Mouse (Mus musculus) layer of hippocampus, postnatal 36 days (tissue): ENCODE data around the gene Rreb1. TPM values are rescaled to one million over a fixed set of nuclear protein-coding genes. Genes with fewer than 3 reads are reported as not detected.

Experiments used
- DNase-seq, 2 experiments: peaks; one replicate each; pipeline ENCODE4 v3.0.0; 2022
- total RNA-seq, 2 experiments: library from RNA; stranded (reverse); gene quantifications; 2 replicates each; pipeline ENCODE4 v1.2.3; 2021

Gene Rreb1
- total RNA-seq, 2 experiments from 2014 or later = 63.5 to 79.8 TPM

DNA sequence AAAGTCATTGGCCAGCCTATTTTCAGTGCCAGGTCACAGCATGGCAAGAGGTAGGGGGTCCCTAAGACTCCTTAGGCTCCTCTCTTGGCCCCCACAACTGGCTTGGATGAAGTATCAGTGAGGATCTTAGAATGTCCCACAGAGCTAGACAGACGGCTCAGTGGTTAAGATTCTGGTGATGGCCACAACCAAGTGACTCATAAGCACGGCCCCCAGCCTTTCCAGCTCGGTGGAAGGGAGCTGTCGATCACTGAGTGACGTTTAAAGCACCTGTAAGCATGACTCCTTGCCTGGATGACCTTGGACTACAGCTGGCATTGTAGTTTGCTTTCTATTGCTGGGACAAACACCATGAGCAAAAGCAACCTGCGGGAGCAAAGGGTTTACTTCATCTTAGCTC, 174.8 kb downstream of the Rreb1 start:
- no peak for DNase-seq

DNA sequence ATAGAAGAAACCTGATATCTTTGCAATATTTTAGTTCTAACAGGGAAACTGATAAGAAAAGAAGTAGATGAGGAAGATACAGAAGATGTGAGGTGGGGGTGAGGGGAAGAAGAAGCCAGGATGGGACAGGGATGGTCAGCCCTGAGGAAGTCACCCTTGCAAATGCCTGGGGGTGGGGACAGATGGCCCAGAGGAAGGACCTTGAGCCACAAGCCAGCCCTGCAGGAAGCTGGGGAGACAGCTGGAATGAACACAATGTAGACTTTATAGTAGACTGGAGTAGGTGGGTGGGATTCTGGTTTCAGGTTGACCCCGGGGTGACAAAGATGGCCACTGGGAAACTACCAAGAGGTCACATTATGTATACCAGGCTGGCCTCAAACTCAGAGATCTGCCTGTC, 176.1 kb downstream of the Rreb1 start:
- no peak for DNase-seq

DNA sequence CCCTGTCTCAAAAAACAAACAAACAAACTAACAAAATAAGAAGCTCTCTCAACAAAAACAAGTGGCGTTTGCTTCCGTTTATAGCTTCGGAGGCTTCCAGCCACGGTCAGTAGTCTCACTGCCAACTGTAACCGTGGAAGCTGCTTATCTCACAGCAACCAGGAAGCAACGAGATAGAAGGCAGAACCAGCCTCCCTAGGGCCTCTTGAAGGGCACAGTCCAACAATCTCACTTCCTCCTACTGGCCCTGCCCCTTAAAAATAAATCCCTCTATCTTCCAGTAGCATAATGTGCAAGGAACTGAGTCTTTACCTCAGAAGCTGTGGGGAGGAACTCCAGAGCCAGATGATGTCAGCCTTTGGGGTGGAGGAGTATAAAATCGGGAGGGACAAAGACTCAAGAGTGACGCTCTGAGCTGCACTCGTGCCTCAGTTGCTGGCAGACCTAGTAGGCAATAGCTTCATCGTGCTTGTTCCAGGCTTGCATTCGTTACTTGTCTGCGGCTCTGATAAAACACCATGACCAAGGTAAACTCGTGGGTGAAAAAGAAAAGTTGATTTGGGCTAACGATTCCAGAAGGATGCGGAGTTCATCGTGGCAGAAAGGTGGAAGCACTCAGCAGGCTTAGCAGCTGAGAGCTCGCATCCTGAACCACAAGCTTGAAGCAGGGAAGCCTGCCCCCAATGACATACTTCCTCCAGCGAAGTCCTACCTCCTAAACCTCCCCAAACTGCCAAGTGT, 180.5 kb downstream of the Rreb1 start:
- no peak for DNase-seq

DNA sequence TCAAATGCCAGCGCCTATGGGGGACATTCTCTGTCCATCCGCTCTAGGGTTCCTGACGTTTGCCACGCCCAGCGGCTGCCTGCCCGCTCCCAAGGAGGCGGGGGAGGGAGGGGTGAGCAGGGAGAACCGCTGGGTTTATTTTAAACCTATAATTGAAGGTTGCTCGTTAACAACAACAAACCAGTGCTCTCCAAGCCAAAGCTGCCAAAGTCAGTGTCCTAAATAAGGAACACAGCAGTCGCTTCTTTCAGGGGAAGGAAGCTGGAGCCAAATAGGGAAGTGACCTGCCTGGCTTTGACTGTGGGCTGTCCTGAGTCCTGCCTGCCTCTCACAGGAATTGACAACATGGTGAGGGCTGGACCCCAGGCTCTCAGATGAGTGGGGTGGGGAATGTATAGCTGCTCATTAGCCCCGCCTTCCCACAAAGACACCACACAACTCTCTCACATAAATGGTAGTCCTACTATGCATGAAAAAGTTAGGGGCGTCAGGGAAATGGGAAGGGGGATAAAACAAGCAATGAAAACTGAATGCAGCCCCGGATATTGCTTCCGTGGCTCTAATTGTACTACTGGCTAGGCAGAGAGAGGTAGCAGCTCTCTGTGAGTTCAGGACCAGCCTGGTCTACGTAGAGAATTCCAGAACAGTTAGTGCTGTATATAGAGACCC, 181.2 kb downstream of the Rreb1 start:
- no peak for DNase-seq

DNA sequence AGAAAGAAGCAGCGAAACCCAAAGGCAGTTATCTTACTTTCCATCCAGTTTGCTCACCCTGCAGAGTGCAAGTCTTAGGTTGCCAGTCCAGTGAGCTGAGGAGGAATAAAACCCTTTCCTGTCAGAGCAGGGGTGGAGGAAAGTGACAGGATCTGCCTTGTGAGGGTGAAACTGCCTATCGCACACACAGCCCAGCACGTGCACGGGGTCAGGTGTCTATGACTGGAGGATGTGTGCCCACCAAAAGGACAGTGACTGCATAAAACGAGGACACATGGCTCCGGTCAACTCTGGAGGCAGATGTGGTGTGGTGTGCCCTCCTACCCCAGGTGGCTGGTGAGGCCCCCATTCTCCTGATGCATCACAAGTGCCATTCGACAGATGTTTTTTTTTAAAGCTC, 181.7 kb downstream of the Rreb1 start:
- no peak for DNase-seq

DNA sequence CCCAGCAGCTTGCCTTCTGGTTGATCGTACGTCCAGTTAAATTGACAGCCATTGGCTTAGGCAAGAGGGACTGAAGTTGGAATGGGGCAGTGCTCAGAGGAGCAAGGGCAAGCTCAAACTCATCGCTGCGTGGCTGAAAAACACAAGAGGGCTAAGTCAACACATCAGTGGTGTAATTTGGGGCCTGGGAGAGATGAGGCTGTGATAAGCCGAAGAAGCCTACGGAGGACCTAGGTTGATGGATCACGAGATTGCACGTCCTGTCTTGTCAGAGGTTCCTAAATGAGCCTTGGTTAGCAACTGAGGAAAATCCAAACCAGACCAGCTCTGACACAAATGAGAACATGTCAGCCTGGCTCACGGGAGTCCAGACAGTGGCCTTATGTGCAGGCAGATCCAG, 184.3 kb downstream of the Rreb1 start:
- DNase-seq = no peak

DNA sequence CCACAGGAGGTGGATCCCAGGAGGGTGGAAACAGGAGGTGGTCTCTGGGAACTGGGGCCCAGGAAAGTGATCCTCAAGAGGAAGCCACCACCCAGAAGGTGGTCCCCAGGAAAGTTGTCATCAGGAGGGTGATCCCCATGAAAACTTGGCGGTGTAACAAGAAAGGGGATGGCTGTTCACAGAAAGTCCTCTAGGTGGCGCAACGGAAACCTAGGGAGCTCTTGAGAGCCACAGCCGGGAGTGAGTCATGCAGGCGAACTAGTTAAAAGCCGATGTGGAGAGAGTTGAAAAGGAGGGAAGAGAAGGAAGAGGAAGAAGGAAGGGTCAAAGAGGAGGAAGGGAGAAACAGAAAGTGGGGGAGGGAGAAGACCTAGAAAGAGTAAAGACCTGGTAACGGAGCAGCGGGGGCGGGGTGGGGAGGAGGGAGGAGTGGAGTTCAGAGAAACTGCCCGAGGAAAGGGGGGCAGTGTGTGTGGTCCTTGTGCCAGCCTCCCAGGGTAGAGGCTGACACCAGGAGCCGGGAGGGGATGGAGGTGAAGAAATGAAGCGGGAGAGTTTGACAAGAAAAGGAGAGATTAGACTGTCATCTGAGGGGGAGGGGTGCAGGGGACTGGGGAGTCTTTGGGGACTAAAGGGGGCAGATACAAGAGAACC, 185.3 kb downstream of the Rreb1 start:
- DNase-seq = peak; percentile 53 to 63

DNA sequence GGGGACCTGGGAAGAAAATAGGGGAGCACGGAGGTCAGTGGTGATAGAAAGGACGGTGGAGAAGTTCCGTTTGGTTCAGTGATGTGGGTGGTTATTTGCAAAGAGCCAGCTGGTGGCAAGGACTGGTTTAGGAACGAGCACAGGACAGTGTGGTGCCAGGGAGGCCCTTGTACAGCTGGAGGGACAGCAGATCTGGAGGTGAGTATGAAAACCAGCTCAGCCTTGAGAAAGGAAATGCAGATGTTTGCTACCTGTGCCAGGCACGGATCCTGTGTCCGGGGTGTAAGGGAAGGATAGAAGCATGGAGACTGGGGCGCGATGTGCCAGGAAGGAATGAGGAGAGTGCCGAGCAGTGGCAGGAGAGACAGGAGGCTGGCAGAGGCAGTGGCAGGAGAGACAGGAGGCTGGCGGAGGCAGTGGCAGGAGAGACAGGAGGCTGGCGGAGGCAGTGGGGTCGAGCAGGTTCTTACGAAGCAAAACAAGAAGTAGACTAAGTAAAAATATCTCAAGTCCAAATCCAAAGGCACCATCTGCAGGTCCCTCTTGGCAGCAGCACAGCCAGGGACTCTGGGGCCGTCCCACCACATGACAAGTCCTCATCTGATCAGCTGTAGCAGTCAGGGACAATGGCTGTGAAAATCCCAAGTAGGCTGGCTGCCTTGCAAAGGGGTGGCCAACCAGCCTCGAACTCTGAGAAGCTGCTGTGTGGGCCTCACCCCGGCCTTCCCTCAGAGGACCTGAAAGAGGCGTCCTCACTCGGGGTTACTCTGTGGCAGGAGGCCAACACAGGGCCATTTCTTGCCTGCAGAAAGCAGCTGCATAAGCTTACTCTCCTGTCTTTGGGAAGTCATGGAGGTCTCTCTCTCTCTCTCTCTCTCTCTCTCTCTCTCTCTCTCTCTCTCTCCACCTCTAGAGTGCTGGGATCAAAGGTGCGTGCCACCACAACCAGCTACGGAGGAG, 186.2 kb downstream of the Rreb1 start:
- DNase-seq = no peak

DNA sequence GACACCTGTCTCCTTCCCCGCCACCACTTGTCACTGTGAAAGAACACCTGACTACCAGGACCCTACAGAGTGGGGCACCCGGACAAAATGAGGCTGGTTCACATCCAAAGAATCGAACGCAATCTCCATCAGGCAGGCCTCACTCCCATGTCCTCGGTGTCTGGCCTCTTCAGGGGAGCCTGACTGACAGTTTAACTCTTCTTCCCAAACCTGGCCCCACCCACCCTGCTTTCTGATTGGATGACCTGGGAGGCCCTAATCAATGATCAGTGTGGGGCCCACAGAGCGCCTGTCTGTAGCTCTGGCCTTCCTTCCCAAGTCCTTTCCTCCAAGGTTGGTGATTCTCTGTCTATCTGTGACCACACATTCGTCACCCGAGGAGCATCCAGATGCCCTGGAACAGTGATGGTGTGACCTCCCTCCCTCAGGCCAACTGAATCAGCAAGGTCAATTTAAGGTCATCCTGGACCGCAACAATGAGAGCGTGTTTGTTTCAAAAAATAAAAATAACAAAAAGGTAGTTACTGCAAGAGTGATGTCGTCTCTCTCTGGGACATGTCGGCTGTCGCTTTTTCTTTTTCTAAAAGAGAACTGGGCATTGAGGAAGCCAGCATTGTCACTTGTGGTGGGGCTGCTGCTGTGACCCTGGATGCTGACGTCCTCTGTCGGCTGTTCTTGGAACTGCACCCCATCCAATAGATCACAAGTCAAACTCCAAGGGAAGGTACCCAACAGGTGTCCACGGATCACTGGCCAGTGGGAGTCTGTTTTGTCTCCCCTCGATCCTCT, 187.1 kb downstream of the Rreb1 start:
- no peak for DNase-seq

DNA sequence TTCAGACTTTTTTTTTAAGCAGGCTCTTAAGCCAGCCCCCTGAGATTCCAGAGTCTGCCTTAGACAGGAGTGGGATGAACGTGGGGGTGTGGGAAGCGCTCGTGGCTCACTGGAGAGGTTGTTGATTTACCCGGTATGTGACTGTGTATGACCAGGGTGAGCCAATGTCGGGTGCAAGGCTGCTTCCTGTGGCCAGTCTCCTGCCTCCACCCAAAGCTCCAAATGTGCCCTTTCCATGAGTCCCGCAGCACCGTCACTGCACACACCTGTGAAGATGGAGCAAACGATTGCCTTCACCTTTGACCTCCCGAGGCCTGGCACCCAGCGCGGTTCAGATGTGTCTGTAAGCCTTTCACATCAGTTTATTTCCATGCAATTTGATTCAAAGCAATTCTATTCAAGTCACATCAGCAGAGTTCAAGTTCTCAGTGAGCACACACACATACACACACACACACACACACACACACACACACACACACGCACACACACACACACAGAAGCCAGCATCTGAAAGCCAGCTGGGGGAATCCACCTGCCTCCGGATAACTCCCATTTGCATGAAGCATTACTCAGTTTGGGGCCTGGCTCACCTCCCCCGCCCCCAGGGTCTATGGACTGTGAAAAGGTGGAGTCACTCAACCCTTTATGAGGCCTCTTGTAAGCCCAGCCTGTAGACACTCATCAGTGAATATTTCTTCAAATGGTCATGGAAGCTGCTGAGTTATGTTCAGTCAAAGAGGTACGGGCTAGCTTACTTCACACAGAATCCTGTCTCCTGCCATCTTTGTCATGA, 188.3 kb downstream of the Rreb1 start:
- no peak for DNase-seq

DNA sequence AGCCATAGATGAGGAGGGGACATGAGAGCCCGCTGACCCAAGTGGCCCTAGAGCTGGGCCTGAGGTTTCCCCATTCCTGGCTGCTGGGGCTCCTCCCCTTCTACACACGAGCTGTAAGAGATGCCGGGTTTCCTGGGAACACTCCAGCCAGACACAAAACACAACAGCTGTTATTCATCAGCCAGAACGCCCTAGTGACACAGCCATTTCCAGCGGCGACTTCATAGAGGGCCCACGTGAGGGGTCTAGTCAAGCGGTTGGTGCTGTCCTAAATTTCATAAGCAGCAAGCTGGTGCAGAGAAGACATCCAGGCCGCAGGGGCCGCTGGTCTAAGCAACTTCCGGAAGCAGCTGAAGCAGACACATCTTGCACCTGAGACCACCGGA, 188.8 kb downstream of the Rreb1 start:
- no peak for DNase-seq

DNA sequence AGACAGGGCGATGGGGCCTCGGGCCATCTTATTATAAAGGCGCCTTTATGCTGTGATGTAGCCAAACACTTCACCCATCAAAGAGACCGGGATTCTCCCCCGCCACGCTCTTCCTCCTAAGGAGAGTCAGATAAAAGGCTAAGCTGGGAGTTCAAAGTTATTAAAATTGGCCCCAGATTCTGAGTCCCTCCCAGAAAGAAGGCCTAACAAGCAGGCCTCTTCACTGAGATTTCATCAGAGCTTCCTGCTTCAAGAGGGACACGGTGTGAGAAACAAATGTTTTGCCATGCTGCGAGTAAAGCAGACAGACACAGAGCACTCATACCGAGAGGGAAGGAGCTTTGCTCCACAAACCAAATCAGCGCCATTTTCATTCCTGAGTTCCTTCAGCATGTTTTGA, 189.4 kb downstream of the Rreb1 start:
- DNase-seq = no peak

DNA sequence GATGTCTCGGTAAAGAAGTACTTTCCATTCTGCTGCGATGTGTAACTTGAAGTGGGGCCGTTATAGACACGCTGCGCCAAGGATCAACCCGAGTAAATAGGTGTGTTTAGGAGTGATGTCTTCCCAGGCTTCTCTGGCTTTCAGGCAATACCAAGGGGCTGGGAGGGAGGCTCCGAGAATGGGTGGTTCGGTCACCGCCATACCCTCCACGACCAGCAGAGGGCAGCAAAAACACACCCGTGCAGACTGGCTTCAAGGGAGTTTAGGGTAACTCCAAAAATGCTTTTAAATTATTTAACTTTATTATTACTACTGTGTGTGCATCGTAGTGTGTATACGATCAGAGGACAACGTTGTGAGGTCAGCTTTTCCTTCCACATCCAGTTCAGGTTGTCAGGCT, 191.1 kb downstream of the Rreb1 start:
- peak; percentile 87 for DNase-seq

DNA sequence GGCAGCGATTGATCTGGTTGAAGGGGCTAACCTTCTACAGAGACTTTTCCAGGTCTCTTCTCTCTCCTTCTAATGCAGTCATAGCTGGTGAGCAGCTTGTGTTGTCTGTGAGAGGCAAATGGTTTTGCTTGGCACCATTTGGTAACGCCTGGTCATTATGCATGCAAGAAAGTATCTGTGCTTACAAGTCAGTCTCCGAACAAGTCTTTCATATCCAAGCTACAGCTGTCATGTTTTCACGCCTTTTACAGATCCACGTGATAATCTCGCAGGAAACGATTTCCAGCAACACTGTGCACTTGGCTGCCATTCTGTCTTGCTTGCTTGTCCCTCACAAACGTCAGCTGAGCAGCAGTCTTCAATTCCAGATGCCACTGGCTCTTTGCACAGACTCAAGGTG, 191.8 kb downstream of the Rreb1 start:
- no peak for DNase-seq

DNA sequence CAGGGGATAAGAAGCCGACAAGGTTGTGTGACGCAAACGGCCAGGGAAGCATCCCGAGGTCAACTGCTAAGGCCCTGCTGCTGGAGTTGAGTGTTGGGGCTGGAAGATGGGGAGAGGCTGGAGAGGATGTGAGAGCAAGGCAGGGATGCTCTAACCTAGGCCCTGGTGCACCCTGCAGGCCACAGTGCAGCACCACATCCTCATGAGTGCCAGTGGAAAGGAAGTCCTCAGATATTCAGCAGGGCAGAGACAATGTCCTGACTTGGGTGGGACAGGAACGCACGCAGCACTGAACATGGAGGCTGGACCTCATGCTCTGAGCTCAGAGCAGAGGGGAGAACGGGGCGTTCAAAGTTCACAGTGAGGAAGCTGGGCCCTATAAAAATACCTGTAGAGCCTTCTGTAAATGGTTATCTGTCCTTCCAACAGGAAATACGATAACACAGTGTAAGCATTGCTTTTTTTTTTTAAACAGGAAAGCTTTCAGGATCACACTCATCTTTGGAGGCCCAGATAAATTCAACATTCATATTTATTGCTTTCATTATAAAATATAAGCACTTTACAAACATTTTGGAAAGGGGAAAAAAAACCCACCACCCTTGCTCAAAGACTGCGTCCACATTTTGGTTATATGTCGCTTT, 192.8 kb downstream of the Rreb1 start:
- DNase-seq = no peak

DNA sequence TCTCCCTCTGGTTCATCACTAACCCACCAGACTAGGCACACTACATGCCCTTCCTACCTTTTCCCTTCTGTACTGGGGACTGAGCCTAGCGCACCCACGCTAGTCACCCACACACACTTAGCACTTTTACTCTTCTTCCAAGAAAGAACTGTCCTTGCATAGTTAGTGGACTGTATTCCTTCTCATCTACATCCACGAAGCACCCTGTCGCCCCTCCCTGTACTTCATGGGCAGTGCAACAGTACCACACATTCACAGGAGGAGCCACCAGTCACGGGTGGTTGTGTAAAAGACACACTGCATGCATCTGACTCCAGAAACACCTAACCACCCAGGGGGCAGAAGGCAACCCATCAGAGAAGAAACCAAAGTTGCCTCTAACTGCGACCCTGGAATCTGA, 195.8 kb downstream of the Rreb1 start:
- DNase-seq = no peak

DNA sequence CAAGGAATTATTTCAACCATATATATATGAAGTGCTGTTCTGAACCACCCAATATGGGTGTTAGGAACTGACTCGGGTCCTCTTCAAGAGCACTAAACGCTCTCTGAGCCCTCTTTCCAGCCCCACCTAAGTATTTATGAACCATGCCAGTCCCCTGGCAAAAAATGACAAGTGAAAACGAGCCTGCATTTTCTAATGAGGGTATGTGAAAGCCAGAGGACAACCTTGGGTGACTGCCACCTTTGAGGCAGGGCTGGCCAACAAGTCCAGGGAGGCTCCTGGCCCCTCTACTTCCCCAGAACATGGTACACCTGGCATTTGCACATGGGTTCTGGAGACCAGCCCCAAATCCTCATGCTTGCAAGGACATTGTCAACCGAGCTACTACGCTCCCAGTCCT, 196.5 kb downstream of the Rreb1 start:
- no peak for DNase-seq

DNA sequence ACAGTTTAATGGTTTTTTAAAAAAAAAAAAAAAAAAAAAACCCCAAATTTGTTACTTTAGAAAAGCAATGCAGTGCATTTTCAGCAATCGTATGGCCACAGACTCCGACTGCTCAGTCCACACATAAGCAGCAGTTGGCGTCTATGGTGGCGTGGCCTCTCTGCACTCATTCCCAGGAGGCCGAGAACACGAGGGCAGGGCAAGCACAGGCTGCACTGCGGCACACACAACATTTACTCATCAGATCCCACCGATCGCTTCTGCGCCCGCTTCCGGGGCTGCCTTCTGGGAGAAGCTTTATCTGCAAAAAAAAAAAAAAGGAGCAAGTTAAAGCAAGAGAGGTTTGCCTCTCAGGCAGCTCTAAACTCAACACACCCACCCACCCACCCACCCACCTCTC, 201.3 kb downstream of the Rreb1 start:
- DNase-seq = no peak

DNA sequence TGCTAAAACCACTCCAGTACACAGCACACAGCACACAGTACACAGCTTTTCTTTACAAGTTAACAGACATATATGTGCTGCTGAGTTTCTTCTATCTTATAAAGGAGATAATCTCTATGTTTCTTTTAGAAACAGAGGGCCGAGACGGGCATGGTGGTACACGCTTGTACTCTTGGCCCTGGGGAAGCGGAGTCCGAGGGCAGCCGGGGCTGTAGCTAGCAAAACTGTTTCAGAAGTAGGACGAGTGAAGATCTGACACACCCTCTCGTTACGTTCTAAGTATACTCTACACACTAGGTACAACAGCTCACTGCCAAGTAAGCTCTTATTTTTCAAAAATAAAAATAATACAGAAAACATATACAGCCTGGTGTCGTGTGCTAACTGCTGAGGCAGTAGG, 202.1 kb downstream of the Rreb1 start:
- DNase-seq = no peak

DNA sequence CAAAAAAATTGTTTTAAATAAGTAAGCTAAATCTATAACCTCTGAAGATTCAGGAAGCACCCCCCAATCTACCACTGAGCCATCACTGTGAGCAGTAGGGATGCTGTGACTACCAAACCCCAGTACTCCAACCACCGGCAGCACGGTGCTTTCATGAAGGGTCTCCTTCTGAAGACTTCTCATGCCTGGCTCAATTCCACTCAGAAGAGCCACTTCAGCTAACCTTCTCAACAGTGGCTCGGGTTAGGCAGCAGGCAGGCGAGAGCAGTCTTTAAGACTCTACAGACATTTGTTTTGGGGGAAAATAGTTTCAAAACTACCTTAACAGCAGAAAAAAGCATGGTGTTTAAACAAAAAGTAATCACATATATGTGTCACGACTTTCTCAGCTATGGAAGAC, 202.9 kb downstream of the Rreb1 start:
- no peak for DNase-seq

DNA sequence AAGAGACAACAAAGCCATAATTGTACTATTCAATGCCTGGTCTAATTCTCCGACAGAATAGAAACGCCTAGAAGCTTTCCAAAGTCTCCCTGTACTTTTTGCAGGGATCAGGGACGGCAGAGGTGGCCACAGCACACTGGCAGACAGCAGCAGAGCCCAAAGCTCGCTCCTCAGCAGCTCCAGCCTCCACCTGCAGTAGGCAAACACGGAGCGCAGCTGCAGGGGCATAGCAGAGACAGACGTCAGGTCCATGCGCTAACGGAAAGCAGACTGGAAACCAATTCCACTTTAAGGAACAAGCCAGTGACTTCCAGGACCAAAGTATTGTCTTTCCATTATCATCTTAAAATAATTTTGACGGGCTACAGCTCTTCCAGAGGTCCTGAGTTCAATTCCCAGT, 208.0 kb downstream of the Rreb1 start:
- no peak for DNase-seq
